Mouse (Mus musculus): ENCODE data around the gene Phf14.

GRCm38 (mm10) chr6:11993782-11994181 lies 86.2 kb downstream of the Phf14 start:
- no peak for TF ChIP-seq CTCF (IDR thresholded peaks at IDR 0.05; ENCODE audit: low read depth, low read length)
- no peak for TF ChIP-seq POLR2A (IDR thresholded peaks at IDR 0.05; ENCODE audit: extremely low read depth, insufficient read depth, low read length)
